Mouse (Mus musculus): ENCODE measurements at regions not wholly inside any gene's neighbourhood (a gene's known extent, or its start where the extent isn't known, plus 50 kb on each side); places are given as distances from the start of the nearest gene placed in this dataset.

GRCm38 (mm10) chr11:18173028-18173427 is 219.4 kb upstream of the Etaa1 start:
- DNase-seq (ENCODE audit: low spot score in 2 of 2) = no peak

GRCm38 (mm10) chr11:18171207-18171776 is 217.6 kb upstream of the Etaa1 start:
- no peak for DNase-seq (ENCODE audit: low spot score in 2 of 2)

GRCm38 (mm10) chr11:18165609-18166347 is 212.1 kb upstream of the Etaa1 start:
- no peak for DNase-seq (ENCODE audit: low spot score in 2 of 2)

DNA sequence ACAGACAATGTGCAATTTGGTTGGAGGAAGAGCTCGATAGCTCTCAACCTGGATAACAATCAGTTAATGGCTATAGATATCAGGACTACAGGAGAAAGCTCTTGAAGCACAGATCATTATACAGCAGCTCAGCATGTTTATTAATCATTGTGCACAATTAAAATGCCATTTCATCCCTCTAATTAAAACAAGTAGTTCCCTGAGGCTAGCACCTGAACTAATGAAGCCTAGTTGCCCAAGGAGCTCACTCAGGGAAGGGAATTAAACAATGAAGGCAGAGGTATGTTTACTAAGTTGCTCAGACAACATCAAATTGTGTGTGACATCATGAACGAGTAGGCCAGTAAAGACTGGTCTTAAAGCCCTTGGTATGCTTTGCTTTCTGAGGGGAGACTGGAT is 210.3 kb upstream of the Etaa1 start:
- DNase-seq (ENCODE audit: low spot score in 2 of 2) = no peak

DNA sequence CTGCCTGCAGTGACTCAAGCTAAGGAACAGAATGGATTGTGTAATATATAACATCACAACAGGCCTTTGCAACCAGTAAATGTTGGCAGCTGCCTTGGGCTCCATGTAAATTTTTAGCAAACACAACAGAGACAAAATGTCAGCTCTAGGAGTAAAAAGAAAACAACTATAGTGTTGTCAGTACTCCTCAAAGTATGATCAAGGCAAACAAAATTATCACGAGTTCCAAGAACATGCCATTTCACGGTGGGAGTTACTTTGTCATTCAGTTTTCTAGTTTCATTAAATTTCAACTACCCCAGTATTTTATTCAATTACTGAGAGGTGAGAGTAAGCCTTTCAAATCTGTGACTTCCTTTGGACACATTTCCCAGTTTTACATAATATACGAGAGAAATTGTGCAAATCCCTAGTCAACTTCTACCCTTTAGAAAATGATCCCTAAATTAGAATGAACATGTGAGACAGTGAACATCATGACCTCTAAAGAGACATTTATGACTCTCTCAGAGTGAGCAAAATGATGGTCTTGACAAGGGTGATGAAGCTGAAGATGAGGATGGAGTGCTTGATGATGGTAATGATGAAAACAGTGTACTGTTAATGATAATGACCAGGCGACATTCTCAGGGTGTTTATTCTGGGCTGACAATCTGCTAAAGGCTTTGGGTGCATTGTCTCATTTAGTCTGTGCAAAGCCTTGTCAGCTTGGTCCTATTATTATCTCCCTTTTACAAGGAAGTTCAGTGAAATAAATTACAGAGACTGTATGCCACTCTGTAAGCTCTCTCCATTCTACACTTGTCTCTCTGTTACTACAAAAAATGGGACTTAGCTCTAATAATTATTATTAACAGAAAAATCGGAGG is 209.7 kb upstream of the Etaa1 start:
- no peak for DNase-seq (ENCODE audit: low spot score in 2 of 2)

DNA sequence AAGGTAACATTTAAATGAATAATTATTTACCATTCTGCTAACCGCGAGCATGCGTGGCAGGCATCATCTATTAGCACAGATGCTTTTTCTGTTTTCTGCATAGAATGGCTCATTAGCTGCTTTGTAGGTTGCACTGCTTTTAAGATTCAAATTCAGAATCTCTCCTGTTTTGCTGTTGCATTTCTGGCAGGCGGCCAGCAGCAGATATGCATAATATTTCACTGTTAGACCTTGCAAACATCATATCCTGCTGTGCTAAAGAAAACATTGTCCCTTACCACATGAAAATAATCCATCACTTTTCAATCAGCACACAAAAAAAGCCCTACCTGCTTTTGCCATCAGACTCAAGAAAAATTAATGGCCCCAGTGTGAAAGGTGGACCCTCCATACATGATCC is 202.8 kb upstream of the Etaa1 start:
- no peak for DNase-seq (ENCODE audit: low spot score in 2 of 2)

GRCm38 (mm10) chr11:18151788-18152563 is 198.3 kb upstream of the Etaa1 start:
- peak; percentile 21 to 31 for DNase-seq (ENCODE audit: low spot score in 2 of 2)

- DNase-seq (ENCODE audit: low spot score in 2 of 2) = no peak
These were observed 197.7 kb upstream of the Etaa1 start for GRCm38 (mm10) chr11:18151369-18151768.

DNA sequence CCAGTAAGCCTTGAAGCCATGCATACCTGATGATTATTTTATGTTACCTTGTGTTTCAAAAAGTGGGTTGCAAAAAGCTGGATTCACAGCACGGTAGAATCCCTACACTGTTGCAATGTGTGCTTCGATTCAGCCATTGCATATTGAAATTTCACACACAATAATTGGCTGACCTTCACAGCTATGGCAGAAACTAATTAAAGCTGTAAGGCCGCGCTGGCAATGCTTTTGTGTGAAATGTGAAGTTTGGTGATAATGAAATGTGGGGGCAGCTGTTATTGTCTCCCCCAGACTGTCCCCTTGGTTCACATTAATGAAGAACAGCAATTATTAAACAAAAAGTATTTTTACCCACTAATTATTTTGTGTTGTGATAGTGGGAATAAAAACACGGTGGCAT is 173.8 kb upstream of the Etaa1 start:
- no peak for DNase-seq (ENCODE audit: low spot score in 2 of 2)

DNA sequence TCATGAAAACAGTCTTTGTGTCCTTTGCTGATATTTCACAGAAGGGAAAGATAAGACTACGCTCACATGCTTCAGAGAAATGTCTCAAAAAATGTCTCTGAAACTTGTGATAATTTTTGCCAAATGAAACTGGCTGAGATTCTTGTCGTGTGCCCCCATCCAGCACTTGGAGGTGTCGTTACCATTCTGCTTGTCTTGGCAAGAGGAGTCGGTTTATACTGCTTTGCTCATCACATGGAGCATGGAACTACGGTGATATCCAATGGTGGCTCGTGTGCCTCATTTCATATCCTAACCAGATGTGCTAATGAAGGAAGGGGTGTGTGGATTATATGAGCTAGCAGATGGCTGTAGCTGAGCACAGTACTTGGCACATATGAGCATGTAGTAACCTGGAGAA is 169.4 kb upstream of the Etaa1 start:
- DNase-seq (ENCODE audit: low spot score in 2 of 2) = peak; percentile 4 to 30

DNA sequence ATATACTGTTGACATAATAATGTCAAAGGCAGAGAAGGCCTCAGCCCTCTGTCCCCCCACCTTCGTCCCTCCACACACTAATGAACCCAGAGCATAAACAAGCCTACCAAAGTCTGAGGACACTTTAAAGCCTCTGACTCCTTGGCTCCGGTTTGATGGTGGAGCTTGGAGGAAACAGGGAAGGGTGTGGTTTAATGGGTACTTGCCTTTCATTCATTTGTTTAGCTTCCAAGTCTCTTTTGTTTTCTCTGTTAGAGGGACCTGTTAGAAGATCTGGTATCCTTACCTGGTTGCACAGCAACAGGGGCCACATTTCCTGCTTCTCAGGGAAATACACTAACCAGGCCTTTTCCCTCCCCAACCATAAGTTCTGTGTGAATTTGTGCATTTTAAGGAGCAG is 168.9 kb upstream of the Etaa1 start:
- DNase-seq (ENCODE audit: low spot score in 2 of 2) = no peak

GRCm38 (mm10) chr11:18115693-18116450 is 162.2 kb upstream of the Etaa1 start:
- peak; percentile 24 to 63 for DNase-seq (ENCODE audit: low spot score in 2 of 2)

- no peak for DNase-seq (ENCODE audit: low spot score in 2 of 2)
These were observed 149.2 kb upstream of the Etaa1 start for GRCm38 (mm10) chr11:18102841-18103240.

DNA sequence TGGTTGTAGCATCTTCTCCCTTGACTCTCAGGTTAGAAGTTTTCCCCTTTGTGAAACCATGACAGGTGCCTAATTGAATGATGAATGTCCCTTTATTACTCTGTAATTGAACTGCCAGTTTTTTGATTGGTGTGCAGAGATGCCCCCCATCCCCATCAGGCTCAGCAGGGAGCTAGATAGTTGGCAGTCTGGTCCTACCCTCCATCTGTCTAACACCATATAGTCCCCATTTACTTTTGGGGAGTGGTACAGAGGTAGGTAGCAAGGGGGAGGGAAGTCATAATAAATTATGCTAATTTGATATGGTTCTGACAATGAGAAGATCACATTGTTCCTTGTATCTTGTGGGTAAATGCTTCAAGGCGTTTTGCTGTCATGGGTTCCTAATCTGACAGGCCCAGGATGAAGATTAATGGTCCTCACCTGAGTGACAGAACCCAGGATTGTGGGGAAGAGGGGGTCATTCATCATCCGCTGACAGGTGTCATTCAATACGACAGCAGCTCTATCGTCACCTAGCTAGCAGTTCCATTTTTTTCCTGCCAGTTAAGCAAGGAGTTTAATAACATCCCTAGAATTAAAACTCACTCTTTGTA is 122.3 kb upstream of the Etaa1 start:
- no peak for DNase-seq (ENCODE audit: low spot score in 2 of 2)

DNA sequence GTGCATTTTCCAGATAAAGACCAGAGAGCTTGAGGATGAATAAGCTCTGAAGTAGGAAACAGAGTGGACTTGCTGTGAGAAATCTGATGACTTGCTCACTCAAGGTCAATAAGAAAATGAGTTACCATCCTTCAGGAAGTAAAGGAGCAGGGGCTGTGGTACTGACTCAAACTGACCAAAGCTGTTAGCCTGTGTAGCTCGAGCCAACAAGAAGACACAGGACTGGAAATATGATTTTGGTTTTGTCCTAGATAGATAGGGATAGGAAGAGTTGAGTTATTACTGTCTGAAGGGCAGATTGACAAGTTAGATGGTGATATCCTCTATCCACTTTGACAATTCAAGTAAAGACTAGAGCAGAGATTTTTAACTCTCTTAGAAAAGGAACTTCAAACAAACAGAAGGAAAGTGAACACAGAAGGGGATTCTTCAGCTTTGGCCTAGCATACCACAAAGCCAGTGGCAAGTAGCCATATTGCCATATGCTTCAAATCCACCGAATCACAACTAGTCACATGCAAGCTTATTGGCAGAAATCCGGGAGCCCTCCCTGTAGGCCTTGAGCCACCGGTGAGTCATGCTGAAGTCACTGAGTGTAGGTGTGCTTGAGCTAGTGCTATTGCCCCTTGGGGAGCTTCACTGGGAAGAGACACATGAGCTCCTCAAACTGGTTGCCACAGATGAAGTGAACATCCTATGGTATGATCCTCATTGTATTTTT is 117.1 kb upstream of the Etaa1 start:
- no peak for DNase-seq (ENCODE audit: low spot score in 2 of 2)

GRCm38 (mm10) chr11:18070032-18070374 is 116.3 kb upstream of the Etaa1 start:
- no peak for DNase-seq (ENCODE audit: low spot score in 2 of 2)

DNA sequence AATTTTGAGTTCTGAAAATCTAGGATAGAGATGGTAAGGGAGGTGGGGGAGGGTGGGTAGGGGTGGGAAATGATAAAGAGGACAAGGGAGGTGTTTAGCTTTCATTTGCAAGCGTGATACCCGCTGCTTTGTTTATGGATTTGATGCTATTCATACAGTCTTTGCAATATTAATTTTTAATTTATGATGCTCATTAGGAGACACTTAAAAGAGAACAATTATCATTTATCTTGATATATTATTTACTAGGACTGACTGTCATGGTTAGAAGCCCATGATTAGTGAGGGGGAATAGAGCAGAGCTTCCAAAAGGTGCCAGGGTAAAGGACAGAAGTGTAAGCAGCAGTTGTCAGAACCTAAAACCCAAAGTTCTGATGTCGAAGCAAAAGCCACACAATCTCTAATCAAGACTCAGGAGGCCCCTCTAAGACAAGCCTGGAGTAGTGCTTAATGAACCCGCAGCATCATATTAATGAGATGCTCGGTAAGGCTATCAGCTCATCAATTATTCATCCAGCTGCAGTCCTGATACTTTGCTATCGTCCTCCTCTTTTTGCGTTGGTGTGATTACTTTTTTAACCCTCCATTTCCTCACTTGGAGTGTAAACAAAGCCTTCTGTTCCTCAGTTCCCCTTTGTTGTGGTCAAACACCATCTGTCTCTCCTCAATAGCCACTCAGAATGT is 115.8 kb upstream of the Etaa1 start:
- DNase-seq (ENCODE audit: low spot score in 2 of 2) = no peak

GRCm38 (mm10) chr11:18068085-18068484 is 114.4 kb upstream of the Etaa1 start:
- no peak for DNase-seq (ENCODE audit: low spot score in 2 of 2)

DNA sequence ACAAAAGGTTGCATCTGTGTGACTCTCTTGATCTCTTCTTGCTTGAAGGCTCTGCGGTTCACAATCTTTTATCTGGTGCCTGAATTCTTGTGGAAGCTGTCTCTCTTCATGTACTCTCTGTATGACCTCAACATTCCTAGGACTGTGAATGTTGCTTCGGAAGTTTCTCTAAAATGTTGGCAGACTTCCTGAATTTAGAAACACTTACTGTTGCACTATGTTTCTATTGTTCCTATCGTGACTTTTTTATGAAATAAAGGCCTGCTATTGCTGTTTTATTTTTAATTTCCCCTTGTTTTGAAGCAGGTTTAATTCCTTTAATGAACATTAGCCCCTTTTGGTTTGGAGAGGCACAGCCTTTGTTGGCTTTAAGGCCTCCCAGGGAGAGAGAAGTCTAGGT is 114.0 kb upstream of the Etaa1 start:
- DNase-seq (ENCODE audit: low spot score in 2 of 2) = no peak

DNA sequence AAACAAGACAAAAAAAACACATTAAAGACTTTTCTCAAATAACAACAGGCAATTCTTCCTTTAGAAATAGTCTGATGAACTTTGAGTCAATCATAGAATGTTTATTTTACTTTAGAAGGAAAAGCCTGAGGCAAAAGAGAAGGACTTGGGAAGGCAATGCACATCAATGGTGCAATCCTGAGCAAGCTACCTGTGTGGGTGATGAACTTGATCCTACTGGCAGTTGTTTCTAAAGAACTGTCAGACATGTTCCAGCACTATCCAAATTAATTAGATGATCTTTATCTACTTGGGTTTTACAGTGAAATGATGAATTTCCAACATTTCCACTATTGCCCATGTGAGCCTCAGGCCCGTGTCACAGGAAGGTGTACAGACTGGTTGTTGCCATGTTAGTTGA is 87.9 kb upstream of the Etaa1 start:
- DNase-seq (ENCODE audit: low spot score in 2 of 2) = no peak

Data from frontal cortex, postnatal 36 days (tissue).